Mouse (Mus musculus) stomach, embryonic 14.5 days (tissue): ENCODE results near the gene Rnf145. TPM values are rescaled to one million over a fixed set of nuclear protein-coding genes. Genes with fewer than 3 reads are reported as not detected.

Experiments
- ATAC-seq: fragments of 200-750 bp; cut with Nextera tagmentation; 2 replicates; pipeline ENCODE4 v1.8.0; 2017; ENCODE audit warnings: low read depth, moderate TSS enrichment; ENCODE audit not compliant: insufficient number of reproducible peaks, insufficient read depth, low FRiP score
- H3K27ac ChIP-seq: fragments of 300-500 bp; sonication (generic); 2 replicates; pipeline ENCODE4 v1.5.1; 2014; ENCODE audit warnings: mild to moderate bottlenecking, low read length, moderate library complexity, mixed read lengths
- H3K27me3 ChIP-seq: fragments of 300-500 bp; sonication (generic); 2 replicates; pipeline ENCODE4 v1.6.1; 2014; ENCODE audit warnings: low read length, control low read depth, mixed read lengths; ENCODE audit not compliant: control insufficient read depth, insufficient read depth
- H3K36me3 ChIP-seq: fragments of 300-500 bp; sonication (generic); 2 replicates; pipeline ENCODE4 v1.6.1; 2014; ENCODE audit warnings: mild to moderate bottlenecking, control low read depth, low read length, moderate library complexity, mixed read lengths; ENCODE audit not compliant: control insufficient read depth, insufficient read depth
- H3K4me1 ChIP-seq: fragments of 300-500 bp; sonication (generic); 2 replicates; pipeline ENCODE4 v1.6.1; 2014; ENCODE audit warnings: low read length, control low read depth, mixed read lengths; ENCODE audit not compliant: control insufficient read depth, insufficient read depth
- H3K4me2 ChIP-seq: fragments of 300-500 bp; sonication (generic); replicated peaks from 2 replicates; pipeline ENCODE4 v1.6.1; 2014; ENCODE audit warnings: low read depth, low read length, control low read depth
- H3K4me3 ChIP-seq: fragments of 300-500 bp; sonication (generic); 2 replicates; pipeline ENCODE4 v1.5.1; 2014; ENCODE audit warnings: low read depth, low read length, control low read depth
- H3K9ac ChIP-seq: fragments of 300-500 bp; sonication (generic); replicated peaks from 2 replicates; pipeline ENCODE4 v1.6.1; 2014; ENCODE audit warnings: low read depth, mild to moderate bottlenecking, control low read depth, low read length, moderate library complexity, mixed read lengths
- H3K9me3 ChIP-seq: fragments of 300-500 bp; sonication (generic); 2 replicates; pipeline ENCODE4 v1.6.1; 2016; ENCODE audit warnings: low read depth, low read length, control low read depth; ENCODE audit not compliant: control insufficient read depth
- WGBS: fragments of 180-500 bp; shearing (Covaris S2); extraction: QIAGEN DNeasy Blood & Tissue Kit; methylation state at CpG from one replicate; pipeline ENCODE4 v1.1.7; 2014; 5-methylcytosine and 5-hydroxymethylcytosine counted together
- polyA plus RNA-seq: library from polyadenylated mRNA; unstranded; fragments of >200 nt; fragmentation: Nextera tagmentation; extraction: Ambion mirVana; gene quantifications from 2 replicates; pipeline ENCODE4 v1.2.1, GENCODE M21; 2014

Rnf145 gene
- polyA plus RNA-seq, 1 experiment from 2014 or later = 84.7 TPM

DNA sequence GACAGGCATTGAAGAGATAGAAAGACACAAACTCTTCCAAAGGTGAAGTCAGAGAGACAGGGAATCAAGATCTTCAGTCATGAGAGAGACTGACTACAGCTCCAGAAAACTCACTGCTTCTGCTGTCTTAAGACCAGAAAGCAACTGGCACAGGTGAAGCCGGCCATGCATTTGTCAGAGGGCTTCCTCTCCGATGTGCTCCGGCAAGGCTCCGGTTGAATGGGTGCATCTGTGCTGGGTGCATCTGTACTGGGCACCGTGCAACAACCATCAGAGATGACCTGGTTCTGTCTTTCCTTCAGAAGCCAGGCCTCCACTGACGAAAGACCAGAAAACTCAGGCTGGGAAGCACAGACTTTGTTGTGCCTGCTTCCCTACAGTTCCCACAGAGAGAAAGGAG is 38.5 kb upstream of the Rnf145 start:
- Histone ChIP-seq H3K36me3 (no peaks in the 10 kb centered on the region), H3K4me1 (no peaks in the 10 kb centered on the region), H3K4me3 (no peak overlapping the region), H3K4me2 (no peak overlapping the region), H3K27ac (no peak overlapping the region), H3K27me3 (no peaks in the 10 kb centered on the region), H3K9ac (no peak overlapping the region), H3K9me3 (no peaks in the 10 kb centered on the region)
- no peak for ATAC-seq
- 88% methylated on average over 6 of the region's 6 CpGs for WGBS

DNA sequence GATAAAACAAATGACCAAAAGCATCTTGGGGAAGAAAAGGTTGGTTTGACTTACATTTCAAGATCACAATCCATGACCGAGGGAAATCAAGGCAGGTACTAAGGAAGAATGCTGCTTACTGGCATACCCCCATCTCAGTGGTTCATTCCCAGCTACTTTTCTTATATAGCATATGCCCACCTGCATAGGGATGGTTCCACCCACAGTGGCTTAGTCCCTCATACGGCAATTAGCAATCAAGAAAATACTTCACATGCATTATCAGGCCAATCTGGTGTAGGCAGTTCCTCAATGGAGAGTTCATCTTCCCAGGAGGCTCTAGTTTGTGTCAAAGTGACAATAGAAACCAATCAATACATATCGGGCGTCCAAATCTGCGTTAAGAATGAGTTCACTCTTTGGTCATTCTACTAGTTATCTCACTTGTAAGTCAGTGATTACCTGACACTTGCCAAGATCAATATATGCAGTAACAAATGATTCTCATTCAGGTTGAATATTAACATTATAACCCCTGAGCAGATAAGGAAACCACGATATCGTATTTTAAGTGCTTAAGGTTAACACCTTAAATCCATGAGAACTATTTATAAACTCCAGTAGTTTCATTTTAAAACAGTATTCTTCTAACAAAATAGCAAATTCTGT is 33.6 kb upstream of the Rnf145 start:
- no peak overlapping the region for H3K4me3 ChIP-seq
- no peak overlapping the region for H3K9ac ChIP-seq
- H3K4me2 ChIP-seq = no peak overlapping the region
- H3K36me3 ChIP-seq = no peaks in the 10 kb centered on the region
- no peaks in the 10 kb centered on the region for H3K27me3 ChIP-seq
- 78% methylated on average over 7 of the region's 7 CpGs for WGBS
- H3K27ac ChIP-seq = no peak overlapping the region
- no peak for ATAC-seq
- no peaks in the 10 kb centered on the region for H3K9me3 ChIP-seq
- no peaks in the 10 kb centered on the region for H3K4me1 ChIP-seq

DNA sequence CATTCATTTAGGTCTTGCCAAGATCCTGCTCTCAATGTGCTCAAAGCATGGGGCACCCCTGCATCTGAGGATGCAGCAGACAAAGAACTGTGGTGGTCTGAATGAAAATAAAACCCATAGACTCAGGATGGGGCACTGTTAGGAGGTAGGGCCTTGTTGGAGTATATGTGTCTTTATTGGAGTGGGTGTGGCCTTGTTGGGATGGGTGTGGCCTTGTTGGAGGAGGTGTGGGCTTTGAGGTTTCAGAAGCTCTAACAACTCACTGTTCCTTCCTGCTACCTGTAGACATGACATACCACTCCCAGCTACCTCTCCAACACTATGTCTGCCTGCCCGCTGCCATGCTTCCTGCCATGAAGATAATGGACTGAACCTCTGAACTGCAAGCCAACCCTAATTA is 29.6 kb upstream of the Rnf145 start:
- 92% methylated on average over 1 of the region's 1 CpGs for WGBS
- no peak for ATAC-seq
- Histone ChIP-seq H3K36me3 (no peaks in the 10 kb centered on the region), H3K9ac (no peak overlapping the region), H3K4me1 (no peaks in the 10 kb centered on the region), H3K27me3 (no peaks in the 10 kb centered on the region), H3K4me3 (no peak overlapping the region), H3K27ac (no peak overlapping the region), H3K4me2 (no peak overlapping the region), H3K9me3 (no peaks in the 10 kb centered on the region)

DNA sequence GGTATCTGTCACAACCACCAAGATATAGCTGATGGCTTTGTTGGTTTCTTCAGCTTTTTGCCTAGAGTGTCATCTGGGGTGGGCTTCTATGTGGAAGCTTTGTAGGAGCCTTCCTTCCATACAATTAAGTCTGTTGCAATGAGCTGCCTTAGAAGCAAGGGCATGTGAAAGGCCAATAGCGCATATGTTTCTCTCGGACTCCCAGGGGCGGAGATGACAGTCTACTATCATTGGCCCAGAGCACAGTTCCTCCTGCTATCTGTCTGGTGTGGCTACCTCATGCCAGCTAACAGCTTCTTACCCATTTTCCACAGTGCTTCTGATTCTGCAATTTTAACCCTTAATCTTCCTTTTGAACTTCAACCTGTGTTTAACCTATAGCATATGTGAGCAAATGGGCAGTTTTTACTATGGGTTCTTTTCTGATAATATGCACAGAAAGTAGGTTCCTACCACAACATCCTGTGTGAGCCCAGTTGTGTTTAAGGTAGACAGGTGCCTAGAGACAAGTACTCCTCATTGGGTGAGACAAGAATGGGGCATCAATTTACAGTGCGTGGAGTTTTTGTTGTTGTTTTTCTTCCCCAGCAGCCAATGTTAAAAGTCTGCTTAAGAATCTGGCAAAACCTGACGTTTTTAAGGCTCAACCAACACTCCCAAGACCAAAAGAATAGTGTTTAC is 24.0 kb upstream of the Rnf145 start:
- Histone ChIP-seq H3K27me3 (no peaks in the 10 kb centered on the region), H3K4me2 (no peak overlapping the region), H3K9ac (no peak overlapping the region), H3K9me3 (no peaks in the 10 kb centered on the region), H3K4me3 (no peak overlapping the region), H3K4me1 (0 out of 2 replicates have a peak, but pooled peaks cover 6% of the 10 kb centered on the region), H3K27ac (no peak overlapping the region), H3K36me3 (no peaks in the 10 kb centered on the region)
- ATAC-seq = no peak
- WGBS = 84% methylated on average over 5 of the region's 5 CpGs

DNA sequence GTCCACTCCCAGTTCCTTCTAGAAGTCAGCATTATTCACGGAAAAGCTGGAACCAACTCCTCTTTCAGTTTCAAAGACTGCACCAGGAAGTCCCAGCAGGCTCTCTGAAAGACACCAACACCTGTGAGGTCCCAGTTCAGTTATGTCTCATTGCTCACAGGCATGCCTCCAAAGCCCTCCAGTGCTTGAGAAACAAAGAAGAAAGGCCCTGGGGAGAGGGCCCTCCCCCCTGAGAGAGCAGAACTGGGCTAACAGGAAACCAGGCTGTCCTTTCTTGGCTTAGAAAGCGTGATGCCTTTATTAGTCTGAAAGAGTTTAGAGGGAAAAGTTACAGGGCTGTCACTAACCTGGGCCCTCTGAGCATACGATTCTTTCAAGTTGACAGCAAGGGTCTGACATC is 22.5 kb upstream of the Rnf145 start:
- Histone ChIP-seq H3K9ac (no peak overlapping the region), H3K4me3 (no peak overlapping the region), H3K4me2 (no peak overlapping the region), H3K27ac (no peak overlapping the region; the same call in 1 of the 2 replicates), H3K9me3 (no peaks in the 10 kb centered on the region), H3K27me3 (no peaks in the 10 kb centered on the region), H3K36me3 (no peaks in the 10 kb centered on the region), H3K4me1 (0 out of 2 replicates have a peak, but pooled peaks cover 6% of the 10 kb centered on the region)
- ATAC-seq = no peak
- 51% methylated on average over 3 of the region's 3 CpGs for WGBS

DNA sequence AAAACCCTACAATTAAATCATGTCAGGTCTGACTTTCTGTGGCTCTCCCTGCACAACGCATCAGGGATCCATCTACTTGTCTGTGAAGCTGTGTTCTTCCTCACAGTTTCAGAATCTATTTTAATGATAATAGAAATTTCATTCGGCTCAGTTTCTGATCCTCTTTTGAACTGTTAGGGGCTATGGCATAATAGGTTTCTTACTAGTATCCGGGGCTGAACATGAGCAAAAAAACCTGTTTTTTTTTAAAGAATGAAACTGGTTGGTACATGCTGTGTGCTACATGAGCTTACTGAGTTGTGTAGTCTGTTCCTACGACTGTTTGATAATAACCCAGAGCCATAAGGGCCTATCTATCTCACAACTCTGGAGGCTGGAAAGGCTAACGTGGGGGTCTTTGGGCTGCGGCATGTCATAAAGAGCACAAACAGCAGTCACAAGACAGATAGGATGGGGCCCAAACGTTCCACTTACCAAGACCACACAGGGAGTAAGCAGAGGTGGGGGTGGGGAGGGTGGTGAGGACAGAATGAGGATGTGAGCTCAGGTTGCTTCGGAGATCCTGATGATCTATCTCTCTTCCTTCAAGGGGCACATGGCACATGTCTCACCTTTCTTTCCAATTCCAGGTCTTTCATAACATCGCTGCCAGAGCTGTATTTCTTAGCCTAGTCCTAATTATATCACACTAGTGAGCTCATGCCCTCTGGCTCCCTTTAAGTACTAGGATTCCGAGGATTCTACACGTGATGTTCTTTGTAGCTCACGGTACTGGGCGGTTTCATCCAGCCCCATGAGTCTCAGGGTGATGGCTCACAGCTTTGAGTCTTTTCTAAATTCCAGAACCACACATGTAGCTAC is 20.1 kb upstream of the Rnf145 start:
- no peaks in the 10 kb centered on the region for H3K9me3 ChIP-seq
- H3K4me2 ChIP-seq = no peak overlapping the region
- H3K27me3 ChIP-seq = no peaks in the 10 kb centered on the region
- H3K36me3 ChIP-seq = no peaks in the 10 kb centered on the region
- 0 out of 2 replicates have a peak, but pooled peaks cover 6% of the 10 kb centered on the region for H3K4me1 ChIP-seq
- H3K27ac ChIP-seq = no peak overlapping the region
- WGBS = 45% methylated on average over 13 of the region's 13 CpGs
- H3K4me3 ChIP-seq = no peak overlapping the region
- ATAC-seq = no peak
- no peak overlapping the region for H3K9ac ChIP-seq

DNA sequence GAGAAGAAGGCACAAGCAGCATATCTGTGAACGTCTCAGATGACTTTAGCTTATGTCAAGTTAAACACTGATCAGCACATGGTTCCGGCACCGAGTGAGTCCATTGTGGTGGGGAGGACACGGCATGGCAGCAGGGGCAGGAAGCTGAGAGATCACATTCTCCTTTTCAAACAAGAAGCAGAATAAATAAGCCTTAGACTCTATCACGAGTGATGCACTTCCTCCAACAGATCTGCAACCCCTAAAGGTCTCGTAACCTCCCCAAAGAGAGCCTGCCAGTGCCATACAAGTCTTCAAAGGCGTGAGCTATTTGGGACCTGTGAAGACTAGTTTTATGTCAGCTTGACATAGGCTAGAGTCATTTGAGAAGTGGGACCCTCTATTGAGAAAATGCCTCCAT is 17.8 kb upstream of the Rnf145 start:
- WGBS = 72% methylated on average over 7 of the region's 7 CpGs

DNA sequence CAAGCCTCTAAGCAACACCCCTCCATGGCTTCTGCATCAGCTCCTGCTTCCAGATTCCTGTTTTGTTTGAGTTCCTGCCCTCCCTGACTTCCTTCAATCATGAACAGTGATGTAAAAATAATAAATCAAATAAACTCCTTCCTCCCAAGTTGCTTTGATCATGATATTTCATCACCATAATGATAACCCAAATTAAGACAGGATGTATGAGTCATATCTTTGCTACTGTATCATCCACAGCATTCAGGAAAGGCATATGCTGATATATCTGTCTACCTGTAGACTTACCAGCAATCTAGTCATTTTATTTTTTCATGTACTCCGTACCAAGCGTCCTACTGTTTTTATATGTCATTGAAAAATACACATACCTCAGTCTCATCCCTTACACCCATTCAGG is 17.3 kb upstream of the Rnf145 start:
- Histone ChIP-seq H3K27ac (no peak overlapping the region), H3K9me3 (no peaks in the 10 kb centered on the region), H3K27me3 (no peaks in the 10 kb centered on the region), H3K36me3 (no peaks in the 10 kb centered on the region), H3K4me2 (no peak overlapping the region), H3K9ac (no peak overlapping the region), H3K4me1 (no peaks in the 10 kb centered on the region), H3K4me3 (no peak overlapping the region)
- no peak for ATAC-seq
- 85% methylated on average over 2 of the region's 2 CpGs for WGBS

More for the DNA sequence above, 17.8 kb upstream of the Rnf145 start:
- Histone ChIP-seq H3K9ac (no peak overlapping the region), H3K27me3 (no peaks in the 10 kb centered on the region), H3K4me2 (no peak overlapping the region), H3K36me3 (no peaks in the 10 kb centered on the region), H3K4me3 (no peak overlapping the region), H3K4me1 (0 out of 2 replicates have a peak, but pooled peaks cover 5% of the 10 kb centered on the region), H3K9me3 (no peaks in the 10 kb centered on the region), H3K27ac (no peak overlapping the region)
- no peak for ATAC-seq
